Mouse (Mus musculus) retina, postnatal 7 days (tissue): ENCODE results near the gene Mier3.

Experiments
- DNase-seq: peaks from one replicate; pipeline ENCODE4 v3.0.0-alpha.2; 2012; ENCODE audit warnings: low read depth, low spot score

The Mier3 gene

DNA sequence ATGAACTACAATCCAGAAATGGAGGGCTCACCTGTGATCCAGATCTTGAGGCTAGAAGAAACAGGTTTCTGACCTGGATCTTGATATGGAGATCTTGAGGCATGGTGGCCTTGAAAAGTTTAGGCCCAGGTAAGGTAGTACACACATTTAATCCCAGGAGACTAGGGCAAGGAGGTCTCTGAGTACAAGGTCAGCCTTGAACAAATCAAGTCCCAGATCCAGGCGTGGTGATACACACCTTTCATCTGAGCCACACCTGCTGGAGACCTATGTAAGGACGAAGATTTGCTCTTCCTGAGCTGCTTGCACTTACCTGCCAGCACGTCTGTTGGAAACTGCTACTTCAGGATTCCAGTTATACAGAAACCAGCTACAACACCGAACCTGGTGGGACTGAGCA is at the start of gene Mier3:
Gene Mier3, plus strand, starts transcription at position 301 of the 400 bp plus-strand sequence.
- DNase-seq, result no peak

DNA sequence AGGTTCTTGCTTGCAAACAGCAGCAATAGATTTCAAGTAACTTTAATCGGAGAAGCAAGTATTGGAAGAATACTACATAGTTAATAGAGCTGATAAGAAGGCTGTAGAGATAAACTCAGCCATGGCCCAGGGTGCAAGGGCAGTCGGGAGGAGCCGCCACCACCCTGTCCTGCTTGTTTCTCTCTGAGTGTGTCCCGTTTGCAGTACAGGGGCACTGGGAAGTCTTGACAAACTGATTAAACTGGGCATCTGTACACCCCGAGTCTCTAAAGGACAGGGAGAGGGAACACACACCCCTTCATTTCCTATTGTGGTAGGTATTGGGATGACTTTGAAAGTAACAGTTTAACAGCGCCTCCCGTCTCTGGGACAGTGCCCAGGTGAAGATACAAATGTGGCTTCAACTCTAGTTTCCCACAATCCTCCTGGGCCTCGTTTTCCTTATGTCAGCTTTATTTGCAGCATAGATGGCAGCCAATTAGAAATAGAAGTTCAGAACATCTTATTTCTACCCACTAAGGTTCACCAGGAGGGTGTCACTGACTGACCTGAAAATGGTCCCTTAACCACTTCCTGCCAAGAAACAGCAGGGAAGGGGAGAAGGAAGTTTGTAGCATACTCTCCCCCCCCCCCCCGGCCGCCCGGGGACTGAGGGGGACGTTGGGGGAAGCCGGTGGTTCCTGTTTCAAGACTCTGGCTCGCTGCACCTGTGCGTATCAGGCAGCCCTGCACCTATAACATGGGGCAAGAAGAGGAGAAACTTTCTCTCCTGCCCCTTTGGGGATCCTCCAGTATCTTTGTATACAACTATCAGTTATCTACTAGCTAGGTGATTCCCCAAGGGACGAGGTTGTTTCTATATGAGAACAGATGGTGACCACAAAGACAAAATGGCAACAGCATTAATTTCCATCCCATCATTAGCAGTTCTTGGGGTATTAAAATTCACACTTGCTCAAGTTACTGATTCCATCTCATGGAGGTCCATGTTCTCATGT is 46.3 kb upstream of the Mier3 start:
- DNase-seq, result no peak

DNA sequence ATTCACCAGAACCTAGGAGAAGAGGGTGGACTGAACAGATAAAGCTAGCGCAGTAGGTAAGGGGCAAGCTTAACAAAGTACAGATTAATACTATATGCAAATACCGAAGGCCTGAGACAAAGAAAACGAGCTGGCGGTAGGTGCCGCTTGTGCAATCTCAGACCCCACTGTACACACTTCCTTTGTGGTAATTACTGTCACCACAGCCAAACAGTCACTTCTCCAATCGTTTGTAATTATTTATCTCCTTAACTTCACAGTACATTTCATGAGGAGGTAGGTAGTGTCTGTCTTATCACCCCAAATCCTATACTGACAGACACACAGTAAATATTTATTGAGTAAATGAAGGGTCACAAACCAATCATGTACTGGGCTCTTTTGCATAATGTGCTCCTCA is 40.5 kb upstream of the Mier3 start:
- no peak for DNase-seq

DNA sequence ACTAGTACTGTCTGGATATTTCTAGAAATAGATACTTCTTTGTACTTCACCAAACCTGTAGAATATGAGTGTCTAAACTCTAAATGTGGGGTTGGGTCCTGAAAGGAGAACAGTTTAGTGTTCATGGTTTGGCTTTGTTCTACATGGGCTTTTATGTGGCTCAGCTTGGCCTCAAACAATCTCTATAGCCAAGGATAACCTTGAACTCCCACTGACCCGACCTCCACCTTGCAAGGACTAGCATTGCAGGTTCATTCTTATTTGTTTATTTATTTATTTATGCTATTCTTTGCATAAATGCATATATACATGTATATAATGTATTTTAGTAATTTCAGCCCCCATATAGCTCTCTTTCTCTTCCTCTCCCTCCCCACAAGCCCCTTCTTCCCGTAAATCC is 37.1 kb upstream of the Mier3 start:
- DNase-seq, result no peak

DNA sequence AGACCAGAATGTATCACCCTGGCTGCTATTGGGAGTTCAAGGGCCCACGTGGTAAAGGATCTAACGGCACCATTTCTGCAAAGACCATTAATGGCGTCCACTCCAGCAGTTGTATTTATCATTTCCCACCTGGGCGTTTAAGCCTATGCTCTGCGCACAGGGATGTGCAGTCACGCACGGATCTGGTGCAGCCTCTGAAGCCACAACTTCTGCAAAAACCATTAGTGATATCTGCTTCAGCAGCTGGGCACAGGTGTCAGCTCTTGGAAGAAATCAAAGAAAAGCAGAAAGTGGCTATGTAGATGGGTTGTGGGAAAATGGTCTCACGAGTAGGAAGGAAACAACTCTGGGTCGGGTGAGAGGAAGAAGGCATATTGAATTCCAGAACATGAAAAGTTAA is 34.6 kb upstream of the Mier3 start:
- DNase-seq, result no peak

DNA sequence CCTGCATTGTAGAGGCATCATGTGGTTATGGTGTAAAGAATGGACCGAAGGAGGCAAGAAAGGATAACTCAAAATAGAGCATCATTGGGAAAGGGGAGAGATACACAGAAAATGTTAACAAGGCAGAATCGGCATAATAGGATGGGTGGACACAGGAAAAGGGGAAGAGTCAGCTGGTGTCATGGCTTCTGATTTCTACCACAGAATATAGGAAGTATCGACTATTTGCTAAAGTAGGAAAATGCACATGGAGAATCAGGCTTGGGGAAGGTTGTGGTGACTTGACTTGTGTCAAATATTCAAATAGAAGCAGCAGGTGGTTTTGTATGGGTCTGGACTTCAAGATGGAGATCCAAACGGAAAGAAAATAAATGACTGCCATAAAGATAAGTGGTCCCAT is 33.5 kb upstream of the Mier3 start:
- DNase-seq, result no peak

DNA sequence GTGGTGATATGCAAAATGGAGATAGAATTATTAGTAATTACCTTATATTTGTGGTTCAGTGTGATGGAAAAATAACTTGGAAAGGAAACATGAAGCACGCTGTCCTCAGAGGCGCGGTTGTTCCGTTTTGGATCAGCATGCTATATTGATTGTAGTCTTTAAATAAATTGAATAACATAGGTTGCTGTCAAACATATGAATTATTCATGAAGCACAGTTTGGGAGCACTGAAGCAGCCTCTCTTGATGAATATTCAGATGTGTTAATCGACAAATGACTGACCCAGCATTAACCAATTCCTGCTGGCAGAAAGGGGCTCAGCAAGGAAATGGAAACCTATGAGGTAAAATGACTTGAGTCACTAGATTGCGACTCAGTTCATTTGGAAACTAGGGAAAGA is 29.8 kb upstream of the Mier3 start:
- DNase-seq, result no peak

DNA sequence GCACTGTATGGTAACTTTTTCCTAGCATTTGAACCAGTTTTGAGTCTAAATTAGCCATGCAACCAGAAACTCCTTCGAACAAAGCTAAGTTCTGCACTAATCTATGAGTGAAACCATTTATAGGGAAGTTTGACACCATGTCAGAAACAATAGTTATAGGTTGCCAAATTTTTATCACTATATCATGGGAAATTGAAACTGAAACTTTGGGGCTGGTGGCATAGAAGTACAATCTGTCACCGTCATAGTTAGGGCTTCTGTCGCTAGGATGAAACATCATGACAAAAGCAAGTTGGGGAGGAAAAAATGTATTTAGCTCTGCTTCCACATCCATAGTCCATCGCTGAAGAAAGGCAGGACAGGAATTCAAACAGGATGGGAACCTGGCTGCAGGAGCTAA is 25.5 kb upstream of the Mier3 start:
- DNase-seq, result no peak

DNA sequence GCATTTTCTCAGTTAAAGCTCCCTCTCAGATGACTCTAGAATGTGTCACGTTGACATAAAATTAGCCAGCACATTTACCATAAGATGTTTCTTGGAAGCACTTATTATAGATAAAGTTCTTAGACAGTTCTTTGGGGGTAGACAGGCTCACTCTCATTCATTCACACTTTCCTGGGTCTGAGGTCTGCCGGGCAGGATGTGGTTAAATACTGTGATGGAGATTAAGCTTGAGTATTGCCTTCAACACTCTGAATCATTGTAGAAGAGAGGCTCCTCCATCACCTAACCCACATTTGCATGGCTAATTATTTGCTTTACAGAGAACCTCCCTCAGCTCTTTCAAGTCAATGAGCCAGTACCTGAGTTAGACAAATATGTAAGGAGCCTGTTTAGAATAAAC is 24.9 kb upstream of the Mier3 start:
- no peak for DNase-seq

DNA sequence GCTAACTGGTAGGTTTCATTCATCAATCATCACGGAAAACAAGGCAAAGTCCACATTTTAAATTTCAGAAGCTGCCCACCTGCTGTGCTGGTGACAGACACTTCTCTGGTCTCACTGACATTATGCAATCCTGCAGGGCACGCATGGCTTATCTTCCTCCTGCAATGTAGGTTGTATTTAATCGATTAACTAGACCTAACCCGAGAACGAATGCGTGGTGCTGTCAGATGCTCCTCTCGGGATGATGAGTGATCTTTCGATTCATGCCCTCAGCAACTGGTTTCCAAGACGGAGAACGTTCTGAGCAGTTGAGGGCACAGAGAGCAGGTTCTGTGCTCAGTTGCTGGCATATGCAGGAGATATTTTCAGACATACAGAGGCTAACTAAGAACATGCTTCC is 24.5 kb upstream of the Mier3 start:
- DNase-seq, result no peak

DNA sequence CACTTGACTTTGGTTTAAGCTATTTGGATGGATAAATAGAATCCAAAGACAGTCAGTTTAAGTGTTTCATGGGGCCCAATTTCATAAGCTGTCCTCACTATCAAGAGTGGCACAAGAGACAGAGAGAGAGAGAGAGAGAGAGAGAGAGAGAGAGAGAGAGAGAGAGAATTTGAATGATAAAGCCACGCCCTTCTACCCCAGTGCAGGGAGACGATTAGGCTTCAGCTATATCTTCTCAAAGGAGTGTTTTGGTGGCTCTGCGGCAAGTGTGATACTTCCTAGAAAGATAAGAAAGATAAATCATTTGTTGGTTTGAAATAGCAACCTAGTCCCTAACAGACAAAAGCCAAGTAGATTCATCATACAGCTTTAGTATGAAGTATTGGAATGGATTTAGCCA is 24.0 kb upstream of the Mier3 start:
- no peak for DNase-seq

DNA sequence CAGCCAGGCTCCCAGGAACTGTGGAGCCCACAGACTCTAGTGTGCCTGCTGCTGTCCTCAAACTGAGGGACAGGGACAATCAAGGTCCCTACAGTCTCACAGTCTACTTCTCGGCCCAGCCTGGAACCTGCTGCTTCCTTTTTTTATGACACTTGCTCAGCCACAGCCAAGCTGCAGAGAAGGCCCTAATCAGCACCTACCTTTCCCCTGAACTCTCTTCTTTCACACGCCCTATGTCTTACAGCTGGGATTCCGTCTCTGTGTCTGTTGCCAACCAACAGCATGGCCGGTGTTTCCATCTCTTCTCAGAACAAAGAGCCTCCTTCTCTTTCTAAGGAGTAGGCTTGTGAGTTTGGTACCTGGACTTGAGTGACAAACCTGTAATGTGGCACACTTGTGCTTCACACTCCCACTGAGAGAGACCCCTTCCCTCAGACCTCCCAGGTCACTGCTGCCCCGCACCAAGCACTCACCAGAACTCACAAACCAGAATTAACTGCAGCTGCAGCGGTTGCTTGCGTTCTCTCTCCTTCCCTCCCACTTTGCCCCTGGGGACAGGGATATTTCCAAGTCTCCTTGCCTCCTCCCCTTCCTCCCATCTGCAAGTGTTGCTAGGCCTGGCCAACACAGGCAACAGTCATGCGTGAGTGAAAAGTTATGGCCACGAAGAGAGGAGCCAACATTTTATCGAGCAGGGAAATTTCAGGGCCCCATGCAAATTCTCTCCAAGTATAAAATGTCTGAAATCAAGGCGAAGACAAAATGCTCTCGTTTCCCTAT is 22.1 kb upstream of the Mier3 start:
- no peak for DNase-seq

DNA sequence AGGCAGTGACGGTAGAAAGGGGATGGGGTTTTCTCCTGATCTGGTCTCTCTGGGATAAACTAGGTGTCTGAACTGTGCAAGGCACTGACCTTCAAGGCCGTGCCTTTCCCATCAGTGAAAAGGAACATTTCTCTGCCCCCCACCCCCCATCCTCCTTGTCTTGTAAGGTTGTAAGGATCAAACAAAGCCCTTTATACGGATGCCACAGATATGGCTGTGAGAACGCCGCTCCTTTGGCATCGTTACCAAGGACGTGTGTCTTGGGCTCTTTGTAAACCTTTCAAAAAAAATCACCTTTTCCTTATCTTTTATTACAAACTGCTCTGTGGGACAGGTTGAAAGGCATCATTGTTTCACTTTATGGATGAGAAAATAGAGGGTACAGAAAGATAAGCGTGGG is 21.3 kb upstream of the Mier3 start:
- no peak for DNase-seq

DNA sequence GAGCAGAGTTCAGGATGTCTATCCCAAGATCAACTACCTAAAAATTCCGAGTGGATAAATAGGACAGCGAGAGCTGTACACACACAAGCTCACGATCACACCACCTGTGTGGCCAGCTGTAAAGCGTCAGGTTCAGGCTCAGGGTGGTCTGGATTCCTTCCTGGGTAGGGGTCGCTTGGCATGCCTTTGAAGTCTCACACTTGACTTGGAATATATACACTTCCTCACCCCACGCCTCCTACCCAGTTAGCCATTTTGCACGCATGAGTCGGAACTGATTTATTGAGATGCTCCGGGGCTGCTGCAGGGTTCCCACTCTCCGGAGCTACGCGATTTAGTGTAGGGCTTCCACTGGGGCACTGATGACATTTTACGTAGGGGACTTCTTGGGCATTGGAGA is 20.7 kb upstream of the Mier3 start:
- DNase-seq, result no peak

DNA sequence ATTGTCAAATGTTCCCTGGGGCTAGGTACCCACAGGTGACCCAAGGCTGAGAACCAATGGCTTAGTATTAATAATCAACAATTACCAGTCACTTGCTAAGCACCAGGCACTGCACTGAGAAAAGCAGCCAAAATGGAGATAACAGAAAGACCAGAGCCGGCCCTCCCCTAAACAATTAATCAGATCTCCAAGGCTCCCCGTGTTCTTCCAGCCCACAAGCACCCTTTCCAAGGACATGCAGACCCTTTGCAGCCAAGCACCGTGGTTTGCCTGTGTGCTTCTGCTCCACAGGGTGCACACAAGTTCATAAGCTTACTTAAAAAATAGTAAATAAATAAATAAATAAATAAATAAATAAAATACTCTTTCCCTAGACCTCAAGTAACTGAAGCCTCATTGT is 20.2 kb upstream of the Mier3 start:
- DNase-seq, result no peak

DNA sequence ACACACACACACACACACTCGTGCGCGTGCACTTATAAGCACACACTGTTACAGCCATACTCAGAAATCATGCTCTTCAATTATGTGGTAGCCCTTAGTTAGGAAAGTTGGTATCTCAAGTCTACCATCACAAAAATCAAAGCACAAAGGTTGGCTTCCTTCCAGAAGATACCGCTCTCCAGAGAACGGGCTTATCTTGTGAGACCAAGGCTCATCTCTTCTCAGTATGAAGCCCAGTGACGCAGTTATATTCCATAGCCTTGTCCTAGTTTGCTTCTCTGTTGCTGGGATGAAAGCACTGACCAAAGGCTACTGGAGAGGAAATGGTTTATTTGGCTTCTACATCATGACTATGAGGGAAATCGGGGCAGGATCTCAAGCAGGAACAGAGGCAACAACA is 12.8 kb upstream of the Mier3 start:
- DNase-seq, result no peak

DNA sequence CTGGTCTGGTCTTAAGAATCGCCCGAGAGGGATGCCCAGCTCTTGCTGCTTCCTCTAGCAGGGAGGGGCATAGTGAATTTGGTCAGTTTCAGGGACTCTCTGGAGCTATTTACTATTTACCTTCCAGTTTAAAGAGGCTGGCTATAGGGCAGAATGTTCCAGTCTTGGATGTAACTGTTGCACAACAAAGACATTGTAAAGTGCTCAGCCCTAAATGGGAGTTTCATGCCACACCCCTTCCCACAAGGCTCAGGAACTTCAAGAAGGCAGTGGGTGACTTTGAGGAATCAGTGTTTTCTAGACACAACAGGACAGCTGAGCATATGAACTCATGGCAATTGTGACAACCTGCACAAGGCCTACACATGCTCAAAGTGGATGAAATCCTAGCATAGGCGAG is 3.9 kb upstream of the Mier3 start:
- DNase-seq, result no peak

DNA sequence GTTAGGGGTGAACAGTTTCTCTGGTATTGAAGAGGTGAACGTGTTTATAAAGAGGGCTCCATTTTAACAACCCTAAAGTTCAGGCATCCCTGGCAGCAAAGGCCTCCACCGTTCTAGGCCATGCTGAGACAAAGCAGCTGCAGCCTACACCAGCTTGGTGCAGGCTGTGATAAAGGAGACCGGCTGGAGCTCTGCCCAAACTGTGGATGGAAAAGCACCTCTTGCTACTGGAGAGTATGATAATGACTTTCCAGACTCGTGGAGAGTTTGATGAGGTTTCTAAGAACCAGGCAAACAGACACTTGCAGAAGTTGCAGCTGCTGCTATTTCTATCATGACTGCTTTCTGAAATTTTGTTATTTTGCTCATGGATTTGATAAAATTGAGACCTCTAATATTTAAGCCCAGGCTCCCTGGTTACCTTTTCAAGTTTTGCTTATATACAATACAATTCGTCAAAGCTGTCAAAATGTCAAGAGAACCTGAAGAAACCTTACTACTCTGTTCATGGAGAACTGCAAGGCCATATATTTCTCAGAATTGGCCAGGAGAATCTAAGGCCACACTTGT is 3.4 kb downstream of the Mier3 start:
- no peak for DNase-seq

DNA sequence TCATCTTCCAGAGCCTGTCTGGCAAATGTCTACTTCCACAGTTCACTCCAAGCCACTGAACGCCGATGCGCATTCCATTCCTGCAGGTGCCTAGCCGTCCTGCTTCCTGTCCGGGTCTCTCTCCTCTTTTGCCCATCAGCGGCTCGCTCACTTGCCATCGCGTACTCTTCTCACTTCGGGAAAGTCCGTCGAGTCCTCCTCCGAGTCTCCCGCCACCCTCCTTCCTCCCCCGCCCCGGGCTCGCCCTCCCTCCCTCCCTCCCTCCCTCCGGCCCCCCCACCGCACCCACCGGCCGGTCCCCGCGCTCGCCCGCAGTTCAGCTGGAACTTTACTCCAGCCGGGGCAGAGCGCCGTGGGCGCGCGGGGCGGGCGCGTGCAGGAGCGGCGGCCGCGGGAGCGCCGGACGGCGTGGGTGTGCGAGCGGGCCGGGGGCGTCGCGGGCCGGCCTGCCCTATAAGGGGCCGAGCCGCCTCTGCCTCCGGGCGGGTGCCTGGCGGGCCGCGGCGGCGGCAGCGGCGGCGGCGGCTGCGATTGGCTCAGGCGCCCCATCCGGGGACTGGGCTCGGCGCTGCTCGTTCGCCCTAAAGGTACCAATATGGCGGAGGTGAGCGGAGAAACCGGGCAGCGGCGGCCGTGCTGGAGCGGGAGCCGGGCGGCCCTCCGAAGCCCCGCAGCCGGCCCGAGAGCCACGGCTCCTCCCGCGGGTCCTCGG is 5.1 kb downstream of the Mier3 start:
- DNase-seq, result peak; percentile 77

DNA sequence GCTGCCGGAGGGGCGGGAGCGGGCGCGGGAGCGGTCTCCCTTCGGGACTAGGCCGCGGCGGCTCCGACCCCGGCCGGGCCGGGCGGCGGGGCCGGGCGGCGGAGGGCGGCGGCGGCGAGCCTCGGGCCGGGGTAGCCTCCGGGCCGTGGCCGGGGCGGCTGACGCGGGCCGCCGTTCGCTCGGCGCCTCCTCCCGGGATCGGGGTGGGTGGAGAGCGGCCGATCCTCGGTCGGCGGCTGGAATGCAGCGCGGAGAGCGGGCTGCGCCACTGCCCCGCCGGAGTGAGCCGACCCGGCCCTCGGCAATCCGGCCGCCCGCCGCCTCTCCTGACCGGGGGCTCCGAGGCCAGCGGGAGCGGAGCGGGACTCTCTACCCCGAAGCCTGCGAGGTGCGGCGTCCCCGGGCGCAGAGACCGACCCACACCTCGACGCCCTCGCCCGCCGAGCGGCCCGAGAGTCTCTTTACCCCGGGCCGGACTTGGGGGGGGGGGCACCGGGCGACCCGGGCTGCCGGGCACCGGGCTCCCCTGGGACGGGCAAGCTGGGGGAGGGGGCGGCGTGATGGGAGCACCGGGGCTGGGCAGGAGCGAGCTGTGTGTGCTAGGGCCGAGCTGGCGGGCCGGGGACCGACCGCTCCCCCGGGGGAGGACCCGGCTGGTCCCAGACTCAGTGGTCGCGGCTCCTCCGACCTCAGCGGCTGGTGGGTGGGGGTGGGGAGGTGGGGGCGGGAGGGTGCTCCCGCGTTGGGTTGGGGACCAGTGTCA is 5.9 kb downstream of the Mier3 start:
- DNase-seq, result peak; percentile 5

DNA sequence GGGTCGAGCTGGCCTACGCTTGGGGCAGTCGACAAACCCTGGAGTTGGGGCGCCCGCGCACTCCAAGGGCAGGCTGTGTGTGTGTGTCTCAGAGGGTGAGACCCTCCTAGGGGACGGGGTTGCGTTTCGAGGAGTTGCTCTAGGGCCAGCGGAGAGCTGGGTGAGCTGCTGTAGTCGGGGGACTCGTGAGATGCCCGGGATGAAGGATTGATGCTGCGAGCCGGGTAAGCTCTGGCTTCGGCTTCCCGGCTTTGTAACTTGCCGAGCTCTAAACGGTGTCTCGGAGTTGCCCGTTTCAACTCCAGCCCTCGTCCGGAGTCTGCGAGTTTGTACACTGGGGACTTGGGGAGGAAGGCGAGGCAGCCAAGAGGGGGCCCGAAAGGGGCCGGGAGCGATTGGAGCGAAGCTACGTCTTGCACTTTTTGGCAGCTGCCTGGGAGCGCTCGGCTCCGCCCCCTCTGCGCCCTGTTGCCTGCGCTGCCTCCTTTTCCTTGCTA is 6.6 kb downstream of the Mier3 start:
- peak; percentile 2 for DNase-seq
